ENCODE assay signal across 23 mouse cellular contexts in the genomic region with DNA sequence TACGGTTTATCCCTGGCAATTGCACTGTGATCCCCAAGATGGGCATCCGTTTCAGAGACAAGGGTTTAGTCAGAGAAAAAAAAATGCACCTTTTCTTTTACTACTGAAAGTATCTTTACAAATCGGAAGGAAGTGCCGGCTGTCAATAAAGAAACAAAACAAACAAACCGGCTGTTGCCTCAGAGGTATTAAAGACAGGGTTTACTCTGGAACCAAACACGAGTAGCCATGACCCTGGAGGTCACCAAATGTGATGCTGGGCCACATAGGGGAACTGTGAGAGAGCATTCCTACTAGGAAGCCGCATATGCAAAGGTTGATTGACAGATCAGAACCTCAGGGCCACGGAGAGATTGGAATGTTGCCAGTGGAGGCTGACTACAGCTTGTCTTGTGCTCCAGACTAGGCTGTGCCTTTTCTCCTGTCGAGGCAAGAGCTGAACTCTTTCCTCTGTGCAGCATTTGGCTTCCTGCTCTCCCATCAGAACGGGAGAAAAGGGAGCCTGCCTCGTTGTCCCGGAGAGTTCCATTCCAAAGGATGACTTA.
DNase-seq lines count a peak whose midpoint lies in the region; ATAC-seq and TF ChIP-seq lines count a peak whose summit lies in the region.
"Had no signal": no experiment of that assay in that cellular context is flagged by ENCODE, and none has a peak within 500 bp of the region (broad histone marks: within the 10 kb centered on the region; RNA-seq: fewer than 3 reads in every experiment).

No protein-coding gene starts in this region.

- H3K4me1 ChIP-seq in midbrain, postnatal 0 days (ENCODE audit: insufficient read depth, low read length): no peaks in the 10 kb centered on the region
- no peaks in the 10 kb centered on the region for H3K4me1 ChIP-seq in midbrain, embryonic 13.5 days (replicated peaks)
- H3K4me1 ChIP-seq: embryonic facial prominence, embryonic 15.5 days; kidney, embryonic 15.5 days; liver, embryonic 15.5 days; megakaryocyte, embryonic 14.5 days had no signal

- WGBS in midbrain, postnatal 0 days: 59% methylated on average over 12 of the region's 12 CpGs
- 59% methylated on average over 12 of the region's 12 CpGs for WGBS in midbrain, embryonic 13.5 days

- no peaks in the 10 kb centered on the region for H3K9me3 ChIP-seq in midbrain, postnatal 0 days (ENCODE audit: low read length)
- H3K9me3 ChIP-seq in midbrain, embryonic 13.5 days: no peaks in the 10 kb centered on the region
- H3K9me3 ChIP-seq: embryonic facial prominence, embryonic 15.5 days; kidney, embryonic 15.5 days had no signal

- no peak overlapping the region for H3K4me2 ChIP-seq in midbrain, postnatal 0 days (ENCODE audit: low read depth, low read length, poor library complexity, severe bottlenecking)
- H3K4me2 ChIP-seq in midbrain, embryonic 13.5 days (replicated peaks): no peak overlapping the region
- H3K4me2 ChIP-seq: embryonic facial prominence, embryonic 15.5 days; heart, embryonic 11.5 days; hindbrain, embryonic 13.5 days; kidney, embryonic 15.5 days; liver, embryonic 15.5 days had no signal

- no peak for ATAC-seq in midbrain, postnatal 0 days (ENCODE audit: low FRiP score)
- no peak for ATAC-seq in midbrain, embryonic 13.5 days
- ATAC-seq: intestine, embryonic 16.5 days; lung, postnatal 0 days had no signal

- H3K4me3 ChIP-seq in midbrain, postnatal 0 days (ENCODE audit: low read depth, low read length): no peak overlapping the region
- no peak overlapping the region for H3K4me3 ChIP-seq in midbrain, embryonic 13.5 days (replicated peaks)
- H3K4me3 ChIP-seq: embryonic facial prominence, embryonic 15.5 days; hindbrain, embryonic 13.5 days; kidney, embryonic 15.5 days; liver, embryonic 15.5 days; megakaryocyte, embryonic 14.5 days had no signal

- no peak overlapping the region for H3K27ac ChIP-seq in midbrain, postnatal 0 days (ENCODE audit: low read depth, low read length)
- H3K27ac ChIP-seq in midbrain, embryonic 13.5 days: no peak overlapping the region
- H3K27ac ChIP-seq: embryonic facial prominence, embryonic 15.5 days; hindbrain, embryonic 13.5 days; kidney, embryonic 15.5 days; liver, embryonic 15.5 days had no signal

- peak; percentile 73 for DNase-seq in heart, adult 11 months
- no peak for DNase-seq in heart, postnatal 10 days
- DNase-seq in midbrain, postnatal 0 days (ENCODE audit: low spot score): peak; percentile 42
- DNase-seq in embryo, embryonic 11 days: peak; percentile 8
- no peak for DNase-seq in urinary bladder, postnatal 14 days (ENCODE audit: low spot score)
- DNase-seq in urinary bladder, postnatal 25 days (ENCODE audit: low spot score): no peak
- DNase-seq in spleen, postnatal 14 days (ENCODE audit: low spot score in 2 of 2): no peak
- DNase-seq: adrenal gland, adult 2 months; cerebellum, adult 9-10 months; heart, postnatal 14 days; layer of hippocampus, adult 9-11 months; right cerebral cortex, adult 18-20 months; thymus, postnatal 25 days had no signal

- H3K36me3 ChIP-seq in midbrain, postnatal 0 days (ENCODE audit: insufficient read depth, low read length): no peaks in the 10 kb centered on the region
- H3K36me3 ChIP-seq in midbrain, embryonic 13.5 days: no peaks in the 10 kb centered on the region
- H3K36me3 ChIP-seq: embryonic facial prominence, embryonic 15.5 days; hindbrain, embryonic 13.5 days; kidney, embryonic 15.5 days; liver, embryonic 15.5 days had no signal

- no peaks in the 10 kb centered on the region for H3K27me3 ChIP-seq in midbrain, postnatal 0 days (ENCODE audit: insufficient read depth, low read length)
- no peaks in the 10 kb centered on the region for H3K27me3 ChIP-seq in midbrain, embryonic 13.5 days
- H3K27me3 ChIP-seq: CH12.LX; embryonic facial prominence, embryonic 15.5 days; hindbrain, embryonic 13.5 days; kidney, embryonic 15.5 days; liver, embryonic 15.5 days; megakaryocyte, embryonic 14.5 days had no signal

- TF ChIP-seq CTCF in midbrain, postnatal 0 days (IDR thresholded peaks at IDR 0.05): no peak

- no peak overlapping the region for H3K9ac ChIP-seq in midbrain, postnatal 0 days (replicated peaks; ENCODE audit: low read length, poor library complexity, severe bottlenecking)
- no peak overlapping the region for H3K9ac ChIP-seq in midbrain, embryonic 13.5 days (replicated peaks)
- H3K9ac ChIP-seq: embryonic facial prominence, embryonic 15.5 days; hindbrain, embryonic 13.5 days; kidney, embryonic 15.5 days; liver, embryonic 15.5 days had no signal

- intact Hi-C loops in heart, postnatal 10 days (cut with DNase I): no loop called here

Comparison
In these comparisons a context has a peak if more than half of its experiments do, and no peak if none do; other contexts are left out.
1. DNase-seq: peak in heart, adult 11 months (single experiment), midbrain, postnatal 0 days (single experiment) and embryo, embryonic 11 days (single experiment); none in heart, postnatal 10 days (0 of 2), urinary bladder, postnatal 14 days (single experiment), urinary bladder, postnatal 25 days (single experiment) and spleen, postnatal 14 days (0 of 2).